Mouse (Mus musculus): ENCODE results near the gene Siah3.

DNA sequence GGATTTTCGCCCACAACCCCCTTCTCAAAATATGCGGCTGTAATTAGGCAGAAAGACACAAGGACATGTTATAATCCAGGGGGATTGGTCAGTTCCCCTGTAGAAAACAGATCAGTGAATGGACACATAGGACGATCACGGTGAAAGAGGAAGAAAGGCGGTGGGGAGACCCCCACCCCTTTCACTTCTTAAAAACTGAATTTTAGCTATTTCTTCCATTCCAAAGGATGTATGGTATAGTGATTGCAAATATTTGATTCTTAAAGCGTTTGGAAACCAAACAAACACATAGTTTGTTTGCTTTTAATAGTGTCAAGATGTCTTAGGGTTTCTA is 9.9 kb upstream of the Siah3 start:
- TF ChIP-seq CTCF (IDR thresholded peaks at IDR 0.05; ENCODE audit: extremely low read depth, insufficient read depth, insufficient read length, insufficient replicate concordance) (no peak), POLR2A (IDR thresholded peaks at IDR 0.05; ENCODE audit: low read depth, low read length) (no peak)

All from spleen, adult 2 months (tissue).